Mouse (Mus musculus) hindbrain, embryonic 11.5 days (tissue): ENCODE results near the gene Phc2. TPM values are rescaled to one million over a fixed set of nuclear protein-coding genes. Genes with fewer than 3 reads are reported as not detected.
A peak's percentile ranks its signal among the peaks of the same experiment; 100 is the strongest.

Experiments
- ATAC-seq: fragments of 200-750 bp; cut with Nextera tagmentation; 2 replicates; pipeline ENCODE4 v1.8.0; 2017; ENCODE audit warnings: mild to moderate bottlenecking, moderate TSS enrichment, moderate library complexity; ENCODE audit not compliant: low FRiP score
- DNase-seq: peaks from one replicate; pipeline ENCODE4 v3.0.0-alpha.2; 2015; ENCODE audit warnings: low spot score
- H3K27ac ChIP-seq: fragments of 300-500 bp; sonication (generic); 2 replicates; pipeline ENCODE4 v1.5.1; 2014; ENCODE audit warnings: mild to moderate bottlenecking, low read depth, low read length
- H3K27me3 ChIP-seq: fragments of 300-500 bp; sonication (generic); 2 replicates; pipeline ENCODE4 v1.6.1; 2014; ENCODE audit warnings: mild to moderate bottlenecking, low read length, moderate library complexity, mixed read lengths; ENCODE audit not compliant: control insufficient read depth, insufficient read depth
- H3K36me3 ChIP-seq: fragments of 300-500 bp; sonication (generic); 2 replicates; pipeline ENCODE4 v1.6.1; 2014; ENCODE audit warnings: mild to moderate bottlenecking, low read length, moderate library complexity, mixed read lengths; ENCODE audit not compliant: control insufficient read depth, insufficient read depth
- H3K4me1 ChIP-seq: fragments of 300-500 bp; sonication (generic); replicated peaks from 2 replicates; pipeline ENCODE4 v1.6.1; 2014; ENCODE audit warnings: low read length, mixed read lengths; ENCODE audit not compliant: control insufficient read depth, insufficient read depth
- H3K4me2 ChIP-seq: fragments of 300-500 bp; sonication (generic); replicated peaks from 2 replicates; pipeline ENCODE4 v1.6.1; 2014; ENCODE audit warnings: mild to moderate bottlenecking, low read depth, low read length
- H3K4me3 ChIP-seq: fragments of 300-500 bp; sonication (generic); 2 replicates; pipeline ENCODE4 v1.5.1; 2014; ENCODE audit warnings: low read depth, low read length
- H3K9ac ChIP-seq: fragments of 300-500 bp; sonication (generic); 2 replicates; pipeline ENCODE4 v1.6.1; 2014; ENCODE audit warnings: low read depth, low read length
- H3K9me3 ChIP-seq: fragments of 300-500 bp; sonication (generic); 2 replicates; pipeline ENCODE4 v1.6.1; 2016; ENCODE audit warnings: low read length; ENCODE audit not compliant: control insufficient read depth
- WGBS: fragments of 180-500 bp; shearing (Covaris S2); extraction: QIAGEN DNeasy Blood & Tissue Kit; methylation state at CpG from one replicate; pipeline ENCODE4 v1.1.7; 2014; 5-methylcytosine and 5-hydroxymethylcytosine counted together
- polyA plus RNA-seq: library from polyadenylated mRNA; unstranded; fragments of >200 nt; fragmentation: Nextera tagmentation; extraction: Ambion mirVana; gene quantifications from 2 replicates; pipeline ENCODE4 v1.2.1, GENCODE M21; 2014

Gene Phc2
- polyA plus RNA-seq, 1 experiment from 2014 or later, result 46.8 TPM

DNA sequence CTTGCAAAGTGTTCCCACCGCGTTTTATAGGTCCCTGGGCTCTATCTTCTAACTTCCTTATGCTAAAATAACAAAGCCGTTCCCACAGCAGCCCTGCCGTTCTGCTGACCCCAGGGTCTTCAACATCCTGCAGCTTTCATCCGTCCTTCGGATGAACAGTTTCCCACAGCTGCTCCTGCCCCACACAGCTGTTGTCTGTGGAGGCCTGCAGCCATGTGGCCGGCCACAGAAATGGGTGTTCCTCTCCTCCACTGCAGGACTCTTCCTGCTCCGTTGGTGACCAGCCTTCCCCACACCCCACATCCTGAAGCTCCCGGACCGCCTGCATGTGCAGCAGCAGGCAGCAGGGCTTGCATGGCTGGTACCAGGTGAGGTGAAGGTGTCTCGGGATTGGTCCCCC, 17.3 kb upstream of the Phc2 start:
- Histone ChIP-seq H3K36me3 (no peaks in the 10 kb centered on the region), H3K9me3 (no peaks in the 10 kb centered on the region), H3K4me1 (peaks cover 4% of the 10 kb centered on the region; the same call in 1 of the 2 replicates), H3K4me2 (0 out of 2 replicates have a peak overlapping the region, but pooled peaks have one; percentile 11), H3K4me3 (no peak overlapping the region), H3K27ac (peak overlapping the region; percentile 42; the same call in 1 of the 2 replicates), H3K9ac (no peak overlapping the region), H3K27me3 (no peaks in the 10 kb centered on the region)
- WGBS, result 41% methylated on average over 11 of the region's 11 CpGs
- DNase-seq, result no peak
- ATAC-seq, result no peak

DNA sequence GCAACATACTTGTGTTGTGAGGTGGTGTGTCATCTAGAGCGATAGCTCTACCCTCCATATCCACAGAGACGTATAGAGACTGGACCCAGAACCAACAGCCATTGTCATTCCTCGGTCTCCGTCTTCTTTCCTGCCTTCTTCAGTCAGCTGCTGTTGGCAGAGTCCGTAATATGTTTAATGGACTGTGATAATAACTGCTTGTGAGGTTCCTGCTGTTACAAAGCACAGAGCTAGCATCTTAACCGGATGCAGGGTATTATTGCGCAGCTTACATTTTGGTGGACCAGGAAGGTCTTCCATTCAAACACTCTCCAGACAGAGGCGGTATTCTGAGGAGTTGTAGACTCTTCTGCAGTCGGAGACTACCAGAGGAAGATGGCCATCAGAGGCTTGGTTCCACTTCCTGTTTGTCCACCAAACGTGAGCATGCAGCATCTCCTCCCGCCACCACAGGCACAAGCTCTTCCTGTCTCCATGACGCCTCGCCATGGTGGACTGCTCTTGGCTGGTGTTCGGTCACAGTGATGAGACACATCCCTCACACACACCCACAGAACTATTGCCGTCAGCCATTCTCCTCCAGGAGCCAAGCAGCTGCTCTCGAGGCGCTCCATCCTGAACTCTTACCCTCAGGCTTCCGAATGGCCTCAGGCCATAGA, 16.1 kb upstream of the Phc2 start:
- 87% methylated on average over 18 of the region's 18 CpGs for WGBS
- Histone ChIP-seq H3K4me3 (no peak overlapping the region), H3K9me3 (no peaks in the 10 kb centered on the region), H3K9ac (no peak overlapping the region), H3K27ac (no peak overlapping the region), H3K4me2 (no peak overlapping the region), H3K36me3 (no peaks in the 10 kb centered on the region), H3K4me1 (peaks cover 4% of the 10 kb centered on the region; the same call in 1 of the 2 replicates), H3K27me3 (no peaks in the 10 kb centered on the region)
- ATAC-seq (no peak), DNase-seq (no peak)

DNA sequence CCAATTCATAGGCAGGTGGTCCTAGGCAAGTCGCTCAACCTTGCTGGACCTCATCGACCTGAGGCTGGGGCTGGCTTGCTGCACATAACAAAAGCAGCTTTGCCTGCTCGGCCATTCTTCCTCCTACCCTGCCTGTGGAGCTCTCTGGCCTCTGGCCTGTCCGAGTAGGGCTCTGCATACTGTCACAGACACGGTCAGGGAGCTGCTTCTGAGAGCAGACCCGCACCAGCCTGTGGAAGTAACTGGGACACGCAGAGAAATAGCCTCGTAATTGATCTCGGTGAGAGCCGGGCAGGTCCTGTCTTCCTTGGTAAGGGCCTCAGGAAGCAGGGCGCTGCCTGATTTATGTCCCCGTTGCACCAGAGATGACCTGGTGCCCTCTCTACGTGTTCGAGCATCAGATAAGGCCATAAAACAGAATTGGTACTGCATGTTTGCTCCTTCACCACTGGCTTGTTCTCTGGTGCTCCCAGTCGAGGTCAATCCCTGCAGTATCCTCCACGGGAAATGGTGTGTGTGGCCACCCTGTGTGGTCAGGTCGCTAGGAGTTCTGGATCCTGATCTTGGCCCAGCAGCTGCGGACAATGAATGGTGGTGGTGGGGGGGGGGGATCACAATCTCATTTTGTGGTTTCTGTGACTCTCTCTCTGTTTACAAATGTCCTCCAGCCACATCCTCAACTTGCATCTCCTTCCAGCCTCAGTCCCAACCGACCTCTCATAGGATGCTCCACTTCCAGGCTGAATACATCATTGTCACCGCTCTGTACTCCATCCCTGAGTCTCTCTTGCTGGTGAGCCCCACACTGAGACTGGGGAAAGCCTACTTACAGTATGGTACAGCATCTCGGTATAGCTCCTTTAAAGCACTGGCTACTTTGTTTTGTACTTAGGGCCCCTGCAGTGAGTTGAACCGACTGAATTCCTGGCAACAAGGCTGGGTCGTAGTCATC, 12.5 kb upstream of the Phc2 start:
- Histone ChIP-seq H3K27me3 (no peaks in the 10 kb centered on the region), H3K36me3 (no peaks in the 10 kb centered on the region), H3K4me3 (no peak overlapping the region), H3K9me3 (no peaks in the 10 kb centered on the region), H3K9ac (no peak overlapping the region), H3K4me2 (no peak overlapping the region), H3K27ac (no peak overlapping the region), H3K4me1 (peaks cover 4% of the 10 kb centered on the region; the same call in 1 of the 2 replicates)
- 58% methylated on average over 23 of the region's 23 CpGs for WGBS
- no peak for DNase-seq
- ATAC-seq, result no peak

DNA sequence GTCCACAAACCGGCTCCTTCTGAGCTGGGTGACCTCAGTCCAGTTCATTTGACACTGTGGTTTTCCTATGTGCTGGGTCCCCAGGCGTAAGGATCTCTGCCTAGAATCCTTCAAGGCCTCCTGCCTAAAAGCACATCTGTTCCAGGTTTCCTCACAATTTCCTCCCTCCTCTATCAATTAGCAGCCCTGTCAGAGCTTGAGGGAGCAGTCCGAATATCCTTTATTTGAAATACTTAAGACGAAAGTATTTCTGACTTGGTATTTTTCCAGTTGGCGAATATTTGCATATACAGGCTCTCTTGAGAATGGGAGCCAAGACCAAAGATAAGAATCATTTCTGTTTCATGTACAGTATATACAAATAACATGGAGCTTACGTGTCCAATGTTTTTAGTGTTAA, 8.6 kb upstream of the Phc2 start:
- H3K4me3 ChIP-seq, result no peak overlapping the region
- H3K27me3 ChIP-seq, result no peaks in the 10 kb centered on the region
- 68% methylated on average over 6 of the region's 6 CpGs for WGBS
- no peak overlapping the region for H3K9ac ChIP-seq
- no peaks in the 10 kb centered on the region; the same call in 1 of the 2 replicates for H3K4me1 ChIP-seq
- DNase-seq, result no peak
- no peaks in the 10 kb centered on the region for H3K9me3 ChIP-seq
- no peak for ATAC-seq
- H3K27ac ChIP-seq, result no peak overlapping the region
- no peaks in the 10 kb centered on the region for H3K36me3 ChIP-seq
- H3K4me2 ChIP-seq, result no peak overlapping the region

DNA sequence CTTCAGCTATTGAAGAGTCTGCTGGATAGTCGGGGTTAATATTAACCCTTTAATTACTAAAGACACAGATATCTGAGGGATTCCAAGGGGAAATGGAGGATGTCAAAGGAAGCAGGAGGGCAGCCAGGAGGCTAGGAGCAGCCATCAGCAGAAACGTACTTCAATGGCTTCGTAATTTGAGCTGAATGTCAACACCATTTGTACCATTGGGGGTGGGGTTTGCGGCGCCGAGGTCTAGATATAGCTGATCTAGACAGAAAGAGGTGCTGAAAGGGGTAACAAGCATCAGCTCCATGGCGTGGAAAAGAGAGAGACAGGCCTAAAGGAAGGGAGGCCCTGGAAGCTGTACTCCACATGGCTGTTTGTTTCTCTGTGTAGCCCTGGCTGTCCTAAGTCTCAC, 7.7 kb upstream of the Phc2 start:
- no peak overlapping the region for H3K4me2 ChIP-seq
- 41% methylated on average over 7 of the region's 7 CpGs for WGBS
- no peak overlapping the region for H3K4me3 ChIP-seq
- H3K9ac ChIP-seq, result no peak overlapping the region
- H3K27me3 ChIP-seq, result no peaks in the 10 kb centered on the region
- ATAC-seq (no peak), DNase-seq (no peak)
- H3K9me3 ChIP-seq, result no peaks in the 10 kb centered on the region
- H3K36me3 ChIP-seq, result no peaks in the 10 kb centered on the region
- H3K27ac ChIP-seq, result no peak overlapping the region
- no peaks in the 10 kb centered on the region; the same call in 1 of the 2 replicates for H3K4me1 ChIP-seq

DNA sequence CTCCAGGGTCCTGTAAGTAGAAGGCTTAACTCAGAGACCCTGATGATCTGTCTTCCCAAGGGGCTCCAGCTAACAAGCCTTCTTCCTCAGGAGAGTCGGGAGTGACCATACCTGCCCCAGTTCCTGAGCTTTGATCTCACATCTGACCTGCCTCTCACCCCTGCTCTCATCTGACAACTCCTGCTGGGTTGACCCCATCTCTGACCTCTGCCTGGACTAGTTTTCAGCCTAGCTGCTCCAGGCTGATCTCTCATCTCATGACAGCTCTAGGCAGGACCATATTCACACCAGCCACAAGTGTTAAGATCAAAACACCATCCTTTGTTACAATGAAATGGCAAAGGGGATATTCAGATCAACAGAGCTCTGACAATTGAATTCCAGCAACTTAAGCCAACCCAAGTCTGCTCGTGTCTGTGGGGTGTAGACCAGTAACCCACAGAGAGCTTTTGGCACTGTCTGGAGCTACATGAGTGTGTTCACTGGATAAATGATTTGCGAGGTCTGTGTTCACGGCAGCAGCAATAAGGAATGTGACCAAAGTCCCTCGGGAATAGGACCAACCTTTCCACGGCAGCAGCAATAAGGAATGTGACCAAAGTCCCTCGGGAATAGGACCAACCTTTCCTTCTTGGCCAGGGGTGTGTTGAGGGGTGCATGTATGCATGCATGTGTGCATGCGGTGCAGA, 5.8 kb upstream of the Phc2 start:
- H3K4me1 ChIP-seq, result no peaks in the 10 kb centered on the region
- no peaks in the 10 kb centered on the region for H3K36me3 ChIP-seq
- H3K27ac ChIP-seq, result no peak overlapping the region
- H3K27me3 ChIP-seq, result no peaks in the 10 kb centered on the region
- WGBS, result 48% methylated on average over 8 of the region's 8 CpGs
- H3K9ac ChIP-seq, result no peak overlapping the region
- no peaks in the 10 kb centered on the region for H3K9me3 ChIP-seq
- H3K4me2 ChIP-seq, result no peak overlapping the region
- DNase-seq (no peak), ATAC-seq (no peak)
- no peak overlapping the region for H3K4me3 ChIP-seq

DNA sequence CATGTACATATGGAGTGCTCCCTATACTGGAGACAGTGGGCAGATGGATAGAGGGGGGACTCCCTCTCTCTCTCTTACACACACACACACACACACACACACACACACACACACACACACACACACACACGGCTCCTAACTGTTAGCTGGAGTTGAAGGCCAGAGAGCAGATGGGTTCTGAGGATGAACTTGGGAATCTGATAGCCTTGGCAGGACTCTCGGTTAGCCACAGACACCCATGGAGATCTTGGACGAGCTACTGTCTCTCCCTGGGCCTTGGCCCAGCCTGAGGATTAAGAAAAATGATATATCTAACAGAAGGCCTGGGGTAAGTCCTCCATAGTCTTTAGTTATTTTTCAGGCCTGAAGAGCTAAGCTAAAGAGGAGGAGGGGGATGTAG, 3.0 kb upstream of the Phc2 start:
- peaks cover 2% of the 10 kb centered on the region; the same call in 1 of the 2 replicates for H3K4me1 ChIP-seq
- ATAC-seq (no peak), DNase-seq (no peak)
- no peak overlapping the region for H3K4me2 ChIP-seq
- WGBS, result 57% methylated on average over 3 of the region's 3 CpGs
- H3K9me3 ChIP-seq, result no peaks in the 10 kb centered on the region
- peaks cover 1% of the 10 kb centered on the region; the same call in 1 of the 2 replicates for H3K27me3 ChIP-seq
- no peak overlapping the region for H3K9ac ChIP-seq
- no peaks in the 10 kb centered on the region for H3K36me3 ChIP-seq
- H3K4me3 ChIP-seq, result no peak overlapping the region
- no peak overlapping the region for H3K27ac ChIP-seq

DNA sequence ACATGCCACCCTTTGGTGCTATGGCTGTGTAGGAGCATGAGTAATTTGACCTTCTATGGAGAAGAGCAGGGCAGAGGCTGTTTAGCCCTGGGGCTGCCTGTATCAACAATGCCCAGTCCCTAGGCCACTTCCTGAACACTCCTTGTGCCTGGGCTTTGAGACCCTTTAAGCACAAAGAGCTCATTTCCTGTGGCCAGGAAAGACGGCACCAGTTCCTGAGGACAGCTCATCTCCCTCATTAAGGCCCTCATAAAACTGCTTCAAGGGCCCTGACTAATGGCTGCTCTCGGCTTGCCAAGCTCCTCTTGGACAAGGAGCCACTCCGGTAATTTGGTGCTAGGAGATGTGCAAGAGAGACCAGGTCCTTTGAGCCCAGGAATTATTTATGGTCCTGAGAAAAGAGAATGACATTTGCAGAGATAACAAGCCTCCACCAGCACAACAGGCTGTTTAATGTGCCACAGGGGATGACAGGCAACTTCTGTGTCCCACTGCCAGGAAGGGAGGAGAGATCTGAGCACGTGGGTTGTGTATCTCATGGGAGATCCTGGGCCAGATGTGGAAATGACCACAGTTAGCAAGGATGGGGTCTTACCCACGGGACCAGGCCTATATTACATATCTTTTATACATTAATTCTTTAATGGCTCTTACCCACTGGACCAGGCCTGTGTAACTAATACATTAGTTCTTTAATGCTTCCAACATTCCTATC, 1.8 kb upstream of the Phc2 start:
- Histone ChIP-seq H3K4me2 (no peak overlapping the region), H3K9ac (no peak overlapping the region), H3K4me1 (peaks cover 2% of the 10 kb centered on the region; the same call in 1 of the 2 replicates), H3K27me3 (peaks cover 2% of the 10 kb centered on the region; the same call in 1 of the 2 replicates), H3K27ac (peak overlapping the region; percentile 60; the same call in 1 of the 2 replicates), H3K9me3 (no peaks in the 10 kb centered on the region), H3K4me3 (no peak overlapping the region), H3K36me3 (no peaks in the 10 kb centered on the region)
- ATAC-seq (no peak), DNase-seq (no peak)
- WGBS, result 52% methylated on average over 5 of the region's 5 CpGs
